Mouse (Mus musculus) kidney, adult 2 months (tissue): ENCODE measurements at regions not wholly inside any gene's neighbourhood (a gene's known extent, or its start where the extent isn't known, plus 50 kb on each side); places are given as distances from the start of the nearest gene placed in this dataset.

Source experiments
- CTCF ChIP-seq: fragments of 200-500 bp; conservative IDR thresholded peaks from 2 replicates; pipeline ENCODE4 v1.5.1; 2011; ENCODE audit warnings: low read depth, mild to moderate bottlenecking, control low read depth, low read length, moderate library complexity, mixed read lengths; ENCODE audit not compliant: insufficient read depth, insufficient read length
- POLR2A ChIP-seq: fragments of 200-500 bp; IDR thresholded peaks from one replicate; pipeline ENCODE4 v1.6.1; 2011; ENCODE audit warnings: low read depth, low read length, control low read depth

DNA sequence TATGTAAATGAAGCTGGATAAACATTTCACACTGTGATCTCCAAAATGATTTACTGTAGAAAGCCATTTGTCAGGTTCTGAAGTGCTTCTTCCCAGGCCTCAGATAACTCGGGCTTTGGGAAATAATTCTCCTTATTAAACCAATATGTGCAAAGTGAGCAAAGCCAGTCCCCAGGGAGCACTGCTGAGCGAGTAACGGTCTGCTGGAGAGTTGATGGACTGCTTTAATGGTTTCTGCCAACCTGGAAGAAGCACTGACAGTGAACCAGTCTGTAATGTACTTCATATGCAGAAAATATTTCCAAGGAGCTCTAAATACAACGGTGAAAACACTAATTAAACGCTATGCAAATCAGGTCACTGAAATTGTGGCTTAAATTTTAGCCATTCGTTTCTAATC, 118.1 kb upstream of the Sema3a start:
- no peak for TF ChIP-seq CTCF
- TF ChIP-seq POLR2A: no peak
